Mouse (Mus musculus) liver, adult 2 months (tissue): Measurements from ENCODE around the gene Klhl7.

Experiments
- CTCF ChIP-seq: fragments of 200-500 bp; IDR thresholded peaks from 2 replicates; pipeline ENCODE4 v1.5.1; 2011; ENCODE audit warnings: low read depth, low read length, control low read depth
- POLR2A ChIP-seq: fragments of 200-500 bp; IDR thresholded peaks from 2 replicates; pipeline ENCODE4 v1.6.1; 2011; ENCODE audit warnings: low read length, control low read depth; ENCODE audit not compliant: insufficient read depth; ENCODE audit errors: extremely low read depth

GRCm38 (mm10) chr5:24126967-24127366 lies 26.6 kb downstream of the Klhl7 start:
- TF ChIP-seq CTCF (no peak), POLR2A (no peak)
